Mouse (Mus musculus) forebrain, embryonic 15.5 days (tissue): ENCODE measurements around the gene Ddc. TPM values are rescaled to one million over a fixed set of nuclear protein-coding genes. Genes with fewer than 3 reads are reported as not detected.

Source experiments
- ATAC-seq: fragments of 200-750 bp; cut with Nextera tagmentation; replicated peaks from 2 replicates; pipeline ENCODE4 v1.8.0; 2017; ENCODE audit warnings: mild to moderate bottlenecking, moderate TSS enrichment, moderate library complexity
- H3K27ac ChIP-seq: fragments of 300-500 bp; sonication (generic); replicated peaks from 2 replicates; pipeline ENCODE4 v1.5.1; 2015; ENCODE audit warnings: mild to moderate bottlenecking, inconsistent platforms
- H3K27me3 ChIP-seq: fragments of 300-500 bp; sonication (generic); 2 replicates; pipeline ENCODE4 v1.6.1; 2015; ENCODE audit warnings: inconsistent platforms
- H3K36me3 ChIP-seq: fragments of 300-500 bp; sonication (generic); 2 replicates; pipeline ENCODE4 v1.6.1; 2015; ENCODE audit warnings: mild to moderate bottlenecking, inconsistent platforms
- H3K4me1 ChIP-seq: fragments of 300-500 bp; sonication (generic); 2 replicates; pipeline ENCODE4 v1.6.1; 2015; ENCODE audit warnings: inconsistent platforms
- H3K4me2 ChIP-seq: fragments of 300-500 bp; sonication (generic); replicated peaks from 2 replicates; pipeline ENCODE4 v1.6.1; 2015; ENCODE audit warnings: mild to moderate bottlenecking, inconsistent platforms
- H3K4me3 ChIP-seq: fragments of 300-500 bp; sonication (generic); 2 replicates; pipeline ENCODE4 v1.5.1; 2015; ENCODE audit warnings: mild to moderate bottlenecking, inconsistent platforms
- H3K9ac ChIP-seq: fragments of 300-500 bp; sonication (generic); replicated peaks from 2 replicates; pipeline ENCODE4 v1.6.1; 2015; ENCODE audit warnings: mild to moderate bottlenecking, inconsistent platforms
- H3K9me3 ChIP-seq: fragments of 300-500 bp; sonication (generic); 2 replicates; pipeline ENCODE4 v1.6.1; 2016; ENCODE audit warnings: inconsistent platforms
- WGBS: fragments of 180-500 bp; shearing (Covaris S2); methylation state at CpG from one replicate; pipeline ENCODE4 v1.1.7; 2015; ENCODE audit warnings: mixed read lengths; 5-methylcytosine and 5-hydroxymethylcytosine counted together
- polyA plus RNA-seq: library from polyadenylated mRNA; unstranded; fragments of >200 nt; fragmentation: Nextera tagmentation; extraction: Ambion mirVana; gene quantifications from 2 replicates; pipeline ENCODE4 v1.2.1, GENCODE M21; 2015

Ddc gene
- polyA plus RNA-seq, 1 experiment from 2014 or later, result 6.9 TPM

- no peak for ATAC-seq
- H3K9me3 ChIP-seq, result no peaks in the 10 kb centered on the region
- no peak overlapping the region for H3K9ac ChIP-seq
- 61% methylated on average over 8 of the region's 8 CpGs for WGBS
- H3K36me3 ChIP-seq, result no peaks in the 10 kb centered on the region
- no peak overlapping the region for H3K4me2 ChIP-seq
- H3K4me3 ChIP-seq, result no peak overlapping the region
- 0 out of 2 replicates have a peak, but pooled peaks cover 5% of the 10 kb centered on the region for H3K27me3 ChIP-seq
- peaks cover 24% of the 10 kb centered on the region for H3K4me1 ChIP-seq
- H3K27ac ChIP-seq, result no peak overlapping the region
Observed at GRCm38 (mm10) chr11:11833100-11833499, 64.8 kb downstream of the Ddc start.

- H3K4me1 ChIP-seq, result peaks cover 25% of the 10 kb centered on the region
- H3K4me3 ChIP-seq, result no peak overlapping the region
- H3K9me3 ChIP-seq, result no peaks in the 10 kb centered on the region
- no peak overlapping the region for H3K9ac ChIP-seq
- 27% methylated on average over 6 of the region's 6 CpGs for WGBS
- H3K4me2 ChIP-seq, result no peak overlapping the region
- H3K36me3 ChIP-seq, result no peaks in the 10 kb centered on the region
- no peak for ATAC-seq
- no peak overlapping the region for H3K27ac ChIP-seq
- H3K27me3 ChIP-seq, result 0 out of 2 replicates have a peak, but pooled peaks cover 5% of the 10 kb centered on the region
Observed at GRCm38 (mm10) chr11:11832755-11833084, 65.2 kb downstream of the Ddc start.

- Histone ChIP-seq H3K4me3 (no peak overlapping the region), H3K9ac (no peak overlapping the region), H3K4me2 (no peak overlapping the region), H3K4me1 (peaks cover 25% of the 10 kb centered on the region), H3K36me3 (no peaks in the 10 kb centered on the region), H3K9me3 (no peaks in the 10 kb centered on the region), H3K27ac (peak overlapping the region; percentile 8; the same call in 1 of the 2 replicates), H3K27me3 (0 out of 2 replicates have a peak, but pooled peaks cover 5% of the 10 kb centered on the region)
- WGBS, result 17% methylated on average over 6 of the region's 6 CpGs
- ATAC-seq, result no peak
Observed at GRCm38 (mm10) chr11:11831940-11832754, 65.8 kb downstream of the Ddc start.

GRCm38 (mm10) chr11:11831526-11831925 is 66.4 kb downstream of the Ddc start:
- no peak overlapping the region for H3K27ac ChIP-seq
- no peaks in the 10 kb centered on the region for H3K36me3 ChIP-seq
- H3K27me3 ChIP-seq, result 0 out of 2 replicates have a peak, but pooled peaks cover 5% of the 10 kb centered on the region
- H3K9ac ChIP-seq, result no peak overlapping the region
- H3K9me3 ChIP-seq, result no peaks in the 10 kb centered on the region
- peaks cover 25% of the 10 kb centered on the region for H3K4me1 ChIP-seq
- H3K4me2 ChIP-seq, result no peak overlapping the region
- ATAC-seq, result no peak
- H3K4me3 ChIP-seq, result no peak overlapping the region
- 45% methylated on average over 6 of the region's 6 CpGs for WGBS

- H3K36me3 ChIP-seq, result no peaks in the 10 kb centered on the region
- no peak for ATAC-seq
- WGBS, result 43% methylated on average over 12 of the region's 12 CpGs
Observed at GRCm38 (mm10) chr11:11830884-11831495, 67.0 kb downstream of the Ddc start.

GRCm38 (mm10) chr11:11829161-11830000 is 68.6 kb downstream of the Ddc start:
- no peak overlapping the region for H3K4me3 ChIP-seq
- no peak overlapping the region for H3K4me2 ChIP-seq
- H3K36me3 ChIP-seq, result no peaks in the 10 kb centered on the region
- ATAC-seq, result no peak
- no peak overlapping the region for H3K27ac ChIP-seq
- H3K27me3 ChIP-seq, result no peaks in the 10 kb centered on the region
- 23% methylated on average over 11 of the region's 11 CpGs for WGBS
- no peaks in the 10 kb centered on the region for H3K9me3 ChIP-seq
- H3K4me1 ChIP-seq, result peaks cover 35% of the 10 kb centered on the region
- no peak overlapping the region for H3K9ac ChIP-seq

More at GRCm38 (mm10) chr11:11830884-11831495, 67.0 kb downstream of the Ddc start:
- Histone ChIP-seq H3K4me2 (no peak overlapping the region), H3K27me3 (no peaks in the 10 kb centered on the region), H3K4me3 (no peak overlapping the region), H3K4me1 (peaks cover 25% of the 10 kb centered on the region), H3K27ac (no peak overlapping the region), H3K9me3 (no peaks in the 10 kb centered on the region), H3K9ac (no peak overlapping the region)

GRCm38 (mm10) chr11:11828761-11829160 is 69.2 kb downstream of the Ddc start:
- H3K36me3 ChIP-seq, result no peaks in the 10 kb centered on the region
- no peak overlapping the region for H3K9ac ChIP-seq
- ATAC-seq, result no peak
- H3K4me1 ChIP-seq, result peaks cover 36% of the 10 kb centered on the region
- no peaks in the 10 kb centered on the region for H3K9me3 ChIP-seq
- H3K4me2 ChIP-seq, result no peak overlapping the region
- no peak overlapping the region for H3K27ac ChIP-seq
- no peaks in the 10 kb centered on the region for H3K27me3 ChIP-seq
- 28% methylated on average over 6 of the region's 6 CpGs for WGBS
- no peak overlapping the region for H3K4me3 ChIP-seq

- H3K4me2 ChIP-seq, result no peak overlapping the region
- no peaks in the 10 kb centered on the region for H3K36me3 ChIP-seq
- 0 out of 2 replicates have a peak, but pooled peaks have one; percentile 20 for ATAC-seq
- no peak overlapping the region for H3K4me3 ChIP-seq
- H3K9ac ChIP-seq, result no peak overlapping the region
- H3K4me1 ChIP-seq, result peaks cover 36% of the 10 kb centered on the region
- WGBS, result 18% methylated on average over 5 of the region's 5 CpGs
- no peaks in the 10 kb centered on the region for H3K27me3 ChIP-seq
- H3K27ac ChIP-seq, result no peak overlapping the region
- H3K9me3 ChIP-seq, result no peaks in the 10 kb centered on the region
Observed at GRCm38 (mm10) chr11:11828251-11828650, 69.7 kb downstream of the Ddc start.

- no peak for ATAC-seq
- Histone ChIP-seq H3K4me1 (peaks cover 42% of the 10 kb centered on the region), H3K27ac (no peak overlapping the region), H3K36me3 (no peaks in the 10 kb centered on the region), H3K4me2 (no peak overlapping the region), H3K9ac (no peak overlapping the region), H3K9me3 (no peaks in the 10 kb centered on the region), H3K27me3 (no peaks in the 10 kb centered on the region), H3K4me3 (no peak overlapping the region)
Observed at GRCm38 (mm10) chr11:11826475-11826874, 71.5 kb downstream of the Ddc start.

GRCm38 (mm10) chr11:11825670-11826069 is 72.3 kb downstream of the Ddc start:
- no peaks in the 10 kb centered on the region for H3K9me3 ChIP-seq
- no peak overlapping the region for H3K4me2 ChIP-seq
- H3K4me3 ChIP-seq, result no peak overlapping the region
- H3K27me3 ChIP-seq, result no peaks in the 10 kb centered on the region
- no peak overlapping the region for H3K9ac ChIP-seq
- no peak overlapping the region for H3K27ac ChIP-seq
- H3K4me1 ChIP-seq, result peaks cover 48% of the 10 kb centered on the region
- ATAC-seq, result no peak
- WGBS, result 80% methylated on average over 6 of the region's 6 CpGs
- no peaks in the 10 kb centered on the region for H3K36me3 ChIP-seq

GRCm38 (mm10) chr11:11824970-11825635 is 72.8 kb downstream of the Ddc start:
- Histone ChIP-seq H3K27me3 (no peaks in the 10 kb centered on the region), H3K4me2 (no peak overlapping the region), H3K4me3 (no peak overlapping the region), H3K4me1 (peaks cover 49% of the 10 kb centered on the region), H3K9ac (no peak overlapping the region), H3K36me3 (no peaks in the 10 kb centered on the region), H3K9me3 (no peaks in the 10 kb centered on the region), H3K27ac (no peak overlapping the region)
- ATAC-seq, result no peak
- 46% methylated on average over 3 of the region's 3 CpGs for WGBS
